Mouse (Mus musculus): ENCODE results near the gene Mcee.

DNA sequence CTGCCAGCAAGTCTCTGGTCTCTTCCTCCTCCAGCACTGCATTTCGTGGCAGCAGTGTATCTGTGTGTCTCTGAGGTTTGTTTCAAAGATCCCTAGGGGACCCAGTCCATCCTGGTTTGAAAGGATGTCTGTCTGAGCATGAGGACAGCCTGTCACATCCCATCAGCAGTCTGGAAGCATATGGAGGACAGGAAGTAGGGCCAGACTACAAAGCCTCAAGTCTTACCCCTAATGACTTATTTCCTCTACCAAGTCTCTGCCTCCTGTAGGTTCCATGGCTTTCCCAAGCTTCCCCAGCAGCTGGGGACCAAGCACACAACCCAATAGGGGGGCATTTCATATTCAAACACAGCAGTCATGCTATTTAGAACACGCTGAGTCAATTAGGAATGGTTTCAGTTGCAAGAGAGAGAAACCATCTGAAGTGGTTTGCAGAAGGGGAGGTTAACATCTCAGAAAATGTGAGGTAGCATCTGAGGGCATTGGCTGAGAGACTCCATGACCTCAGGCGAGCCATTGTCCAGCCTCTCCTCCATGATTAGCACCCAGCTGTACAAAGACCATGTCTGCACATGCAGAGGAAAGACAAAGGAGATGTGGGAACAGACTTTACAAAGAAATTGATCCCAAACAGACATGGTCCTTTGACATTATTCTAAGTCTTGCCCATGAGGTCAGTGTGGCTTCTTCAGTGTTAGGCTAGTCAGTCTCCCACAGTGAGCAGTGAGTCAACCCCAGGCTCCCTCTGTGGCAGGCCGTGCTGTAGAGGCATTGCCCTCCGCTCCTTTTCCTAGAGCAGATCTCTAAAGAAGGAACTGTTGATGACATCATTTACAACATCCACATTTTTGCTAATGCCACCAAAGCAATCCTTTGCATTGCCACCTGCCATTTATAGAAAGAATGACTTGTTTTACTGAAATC is 47.5 kb downstream of the Mcee start:
- no peak for TF ChIP-seq POLR2A (IDR thresholded peaks at IDR 0.05; ENCODE audit: low read depth, low read length)
- TF ChIP-seq CTCF (IDR thresholded peaks at IDR 0.05; ENCODE audit: extremely low read depth, insufficient read depth, insufficient read length, insufficient replicate concordance), result no peak
